Mouse (Mus musculus): ENCODE results near the gene Slc30a7. TPM values are rescaled to one million over a fixed set of nuclear protein-coding genes. Genes with fewer than 3 reads are reported as not detected.

The Slc30a7 gene
- polyA plus RNA-seq, 1 experiment, result 14.6 TPM

GRCm38 (mm10) chr3:116030152-116030788 is 23.1 kb upstream of the Slc30a7 start:
- Histone ChIP-seq H3K27me3 (replicated peaks; ENCODE audit: control insufficient read depth, insufficient read depth, low read length) (no peaks in the 10 kb centered on the region), H3K4me1 (ENCODE audit: control insufficient read depth, insufficient read depth, low read length) (peaks cover 3% of the 10 kb centered on the region; the same call in 1 of the 2 replicates), H3K27ac (ENCODE audit: insufficient read depth, low read depth, low read length) (no peak overlapping the region), H3K36me3 (ENCODE audit: control insufficient read depth, insufficient read depth, low read length) (peaks cover 3% of the 10 kb centered on the region; the same call in 1 of the 2 replicates), H3K4me3 (ENCODE audit: insufficient read depth, low read depth, low read length) (no peak overlapping the region)
- DNase-seq, result no peak
- no peak for TF ChIP-seq POLR2A (IDR thresholded peaks at IDR 0.05; ENCODE audit: low read depth, low read length)
- TF ChIP-seq CTCF (conservative IDR thresholded peaks at IDR 0.05; ENCODE audit: insufficient read depth, insufficient read length, low read depth, low read length), result no peak
- 53% methylated on average over 11 of the region's 11 CpGs for WGBS

GRCm38 (mm10) chr3:116026996-116027395 is 19.8 kb upstream of the Slc30a7 start:
- Histone ChIP-seq H3K36me3 (ENCODE audit: control insufficient read depth, insufficient read depth, low read length) (peaks cover 3% of the 10 kb centered on the region; the same call in 1 of the 2 replicates), H3K27ac (ENCODE audit: insufficient read depth, low read depth, low read length) (no peak overlapping the region), H3K4me3 (ENCODE audit: insufficient read depth, low read depth, low read length) (no peak overlapping the region), H3K4me1 (ENCODE audit: control insufficient read depth, insufficient read depth, low read length) (no peaks in the 10 kb centered on the region), H3K27me3 (replicated peaks; ENCODE audit: control insufficient read depth, insufficient read depth, low read length) (no peaks in the 10 kb centered on the region)
- TF ChIP-seq POLR2A (IDR thresholded peaks at IDR 0.05; ENCODE audit: low read depth, low read length) (no peak), CTCF (conservative IDR thresholded peaks at IDR 0.05; ENCODE audit: insufficient read depth, insufficient read length, low read depth, low read length) (no peak)
- 94% methylated on average over 20 of the region's 20 CpGs for WGBS
- DNase-seq, result no peak

GRCm38 (mm10) chr3:116025701-116026100 is 18.5 kb upstream of the Slc30a7 start:
- Histone ChIP-seq H3K27ac (ENCODE audit: insufficient read depth, low read depth, low read length) (no peak overlapping the region), H3K36me3 (ENCODE audit: control insufficient read depth, insufficient read depth, low read length) (peaks cover 3% of the 10 kb centered on the region; the same call in 1 of the 2 replicates), H3K4me1 (ENCODE audit: control insufficient read depth, insufficient read depth, low read length) (no peaks in the 10 kb centered on the region), H3K27me3 (replicated peaks; ENCODE audit: control insufficient read depth, insufficient read depth, low read length) (no peaks in the 10 kb centered on the region), H3K4me3 (ENCODE audit: insufficient read depth, low read depth, low read length) (no peak overlapping the region)
- 85% methylated on average over 10 of the region's 10 CpGs for WGBS
- DNase-seq, result no peak
- TF ChIP-seq POLR2A (IDR thresholded peaks at IDR 0.05; ENCODE audit: low read depth, low read length) (no peak), CTCF (conservative IDR thresholded peaks at IDR 0.05; ENCODE audit: insufficient read depth, insufficient read length, low read depth, low read length) (no peak)

GRCm38 (mm10) chr3:116024669-116025068 is 17.5 kb upstream of the Slc30a7 start:
- H3K27me3 ChIP-seq (replicated peaks; ENCODE audit: control insufficient read depth, insufficient read depth, low read length), result no peaks in the 10 kb centered on the region
- no peak overlapping the region for H3K27ac ChIP-seq (ENCODE audit: insufficient read depth, low read depth, low read length)
- H3K4me3 ChIP-seq (ENCODE audit: insufficient read depth, low read depth, low read length), result no peak overlapping the region
- TF ChIP-seq CTCF (conservative IDR thresholded peaks at IDR 0.05; ENCODE audit: insufficient read depth, insufficient read length, low read depth, low read length) (no peak), POLR2A (IDR thresholded peaks at IDR 0.05; ENCODE audit: low read depth, low read length) (no peak)
- DNase-seq, result no peak
- 81% methylated on average over 5 of the region's 5 CpGs for WGBS
- H3K4me1 ChIP-seq (ENCODE audit: control insufficient read depth, insufficient read depth, low read length), result no peaks in the 10 kb centered on the region
- peaks cover 3% of the 10 kb centered on the region; the same call in 1 of the 2 replicates for H3K36me3 ChIP-seq (ENCODE audit: control insufficient read depth, insufficient read depth, low read length)

GRCm38 (mm10) chr3:116024236-116024635 is 17.0 kb upstream of the Slc30a7 start:
- TF ChIP-seq POLR2A (IDR thresholded peaks at IDR 0.05; ENCODE audit: low read depth, low read length) (no peak), CTCF (conservative IDR thresholded peaks at IDR 0.05; ENCODE audit: insufficient read depth, insufficient read length, low read depth, low read length) (no peak)
- no peaks in the 10 kb centered on the region for H3K27me3 ChIP-seq (replicated peaks; ENCODE audit: control insufficient read depth, insufficient read depth, low read length)
- 68% methylated on average over 12 of the region's 12 CpGs for WGBS

GRCm38 (mm10) chr3:116019136-116019535 is 11.9 kb upstream of the Slc30a7 start:
- Histone ChIP-seq H3K4me3 (ENCODE audit: insufficient read depth, low read depth, low read length) (no peak overlapping the region), H3K36me3 (ENCODE audit: control insufficient read depth, insufficient read depth, low read length) (no peaks in the 10 kb centered on the region), H3K27me3 (replicated peaks; ENCODE audit: control insufficient read depth, insufficient read depth, low read length) (no peaks in the 10 kb centered on the region), H3K27ac (ENCODE audit: insufficient read depth, low read depth, low read length) (no peak overlapping the region), H3K4me1 (ENCODE audit: control insufficient read depth, insufficient read depth, low read length) (no peaks in the 10 kb centered on the region)
- DNase-seq, result peak; percentile 14
- TF ChIP-seq CTCF (conservative IDR thresholded peaks at IDR 0.05; ENCODE audit: insufficient read depth, insufficient read length, low read depth, low read length) (no peak), POLR2A (IDR thresholded peaks at IDR 0.05; ENCODE audit: low read depth, low read length) (no peak)
- WGBS, result 86% methylated on average over 5 of the region's 5 CpGs

More at GRCm38 (mm10) chr3:116024236-116024635, 17.0 kb upstream of the Slc30a7 start:
- Histone ChIP-seq H3K4me1 (ENCODE audit: control insufficient read depth, insufficient read depth, low read length) (no peaks in the 10 kb centered on the region), H3K36me3 (ENCODE audit: control insufficient read depth, insufficient read depth, low read length) (peaks cover 3% of the 10 kb centered on the region; the same call in 1 of the 2 replicates), H3K27ac (ENCODE audit: insufficient read depth, low read depth, low read length) (no peak overlapping the region), H3K4me3 (ENCODE audit: insufficient read depth, low read depth, low read length) (no peak overlapping the region)
- no peak for DNase-seq

GRCm38 (mm10) chr3:116018606-116019005 is 11.4 kb upstream of the Slc30a7 start:
- Histone ChIP-seq H3K36me3 (ENCODE audit: control insufficient read depth, insufficient read depth, low read length) (no peaks in the 10 kb centered on the region), H3K4me1 (ENCODE audit: control insufficient read depth, insufficient read depth, low read length) (no peaks in the 10 kb centered on the region), H3K27me3 (replicated peaks; ENCODE audit: control insufficient read depth, insufficient read depth, low read length) (no peaks in the 10 kb centered on the region), H3K4me3 (ENCODE audit: insufficient read depth, low read depth, low read length) (no peak overlapping the region), H3K27ac (ENCODE audit: insufficient read depth, low read depth, low read length) (no peak overlapping the region)
- 55% methylated on average over 4 of the region's 4 CpGs for WGBS
- DNase-seq, result no peak
- TF ChIP-seq POLR2A (IDR thresholded peaks at IDR 0.05; ENCODE audit: low read depth, low read length) (no peak), CTCF (conservative IDR thresholded peaks at IDR 0.05; ENCODE audit: insufficient read depth, insufficient read length, low read depth, low read length) (no peak)

Data from kidney, adult 2 months (tissue).